Mouse (Mus musculus): Measurements from ENCODE around the gene Fig4.

Gene Fig4

GRCm38 (mm10) chr10:41231163-41231835 is 71.8 kb downstream of the Fig4 start:
- in situ Hi-C loops (cut with MboI; ENCODE audit: unreplicated experiment in 2 of 2) = no loop called here

GRCm38 (mm10) chr10:41227626-41228025 is 75.4 kb downstream of the Fig4 start:
- in situ Hi-C loops (cut with MboI; ENCODE audit: unreplicated experiment in 2 of 2) = no loop called here

GRCm38 (mm10) chr10:41223499-41223898 is 79.6 kb downstream of the Fig4 start:
- in situ Hi-C loops (cut with MboI; ENCODE audit: unreplicated experiment in 2 of 2) = no loop called here

- in situ Hi-C loops (cut with MboI; ENCODE audit: unreplicated experiment in 2 of 2) = no loop called here
These were observed 81.9 kb downstream of the Fig4 start for GRCm38 (mm10) chr10:41221204-41221603.

- in situ Hi-C loops (cut with MboI; ENCODE audit: unreplicated experiment in 2 of 2) = no loop called here
These were observed 84.2 kb downstream of the Fig4 start for GRCm38 (mm10) chr10:41218897-41219296.

- in situ Hi-C loops (cut with MboI; ENCODE audit: unreplicated experiment in 2 of 2) = no loop called here
These were observed 89.0 kb downstream of the Fig4 start for GRCm38 (mm10) chr10:41214083-41214482.

- in situ Hi-C loops (cut with MboI; ENCODE audit: unreplicated experiment in 2 of 2) = no loop called here
These were observed 93.5 kb downstream of the Fig4 start for GRCm38 (mm10) chr10:41209538-41209937.

- in situ Hi-C loops (cut with MboI; ENCODE audit: unreplicated experiment in 2 of 2) = no loop called here
These were observed 94.1 kb downstream of the Fig4 start for GRCm38 (mm10) chr10:41208860-41209377.

GRCm38 (mm10) chr10:41205647-41206046 is 97.4 kb downstream of the Fig4 start:
- in situ Hi-C loops (cut with MboI; ENCODE audit: unreplicated experiment in 2 of 2) = no loop called here

- in situ Hi-C loops (cut with MboI; ENCODE audit: unreplicated experiment in 2 of 2) = no loop called here
These were observed 98.3 kb downstream of the Fig4 start for GRCm38 (mm10) chr10:41204637-41205315.

- in situ Hi-C loops (cut with MboI; ENCODE audit: unreplicated experiment in 2 of 2) = no loop called here
These were observed 98.9 kb downstream of the Fig4 start for GRCm38 (mm10) chr10:41204191-41204590.

- in situ Hi-C loops (cut with MboI; ENCODE audit: unreplicated experiment in 2 of 2) = no loop called here
These were observed 104.3 kb downstream of the Fig4 start for GRCm38 (mm10) chr10:41198719-41199118.

- in situ Hi-C loops (cut with MboI; ENCODE audit: unreplicated experiment in 2 of 2) = no loop called here
These were observed 105.3 kb downstream of the Fig4 start for GRCm38 (mm10) chr10:41197788-41198187.

GRCm38 (mm10) chr10:41196295-41196694 is 106.8 kb downstream of the Fig4 start:
- in situ Hi-C loops (cut with MboI; ENCODE audit: unreplicated experiment in 2 of 2) = no loop called here

- in situ Hi-C loops (cut with MboI; ENCODE audit: unreplicated experiment in 2 of 2) = no loop called here
These were observed 113.7 kb downstream of the Fig4 start for GRCm38 (mm10) chr10:41189392-41189791.

GRCm38 (mm10) chr10:41183975-41184374 is 119.1 kb downstream of the Fig4 start:
- in situ Hi-C loops (cut with MboI; ENCODE audit: unreplicated experiment in 2 of 2) = no loop called here

GRCm38 (mm10) chr10:41182644-41183043 is 120.4 kb downstream of the Fig4 start:
- in situ Hi-C loops (cut with MboI; ENCODE audit: unreplicated experiment in 2 of 2) = no loop called here

GRCm38 (mm10) chr10:41166141-41166540 is 136.9 kb downstream of the Fig4 start:
- in situ Hi-C loops (cut with MboI; ENCODE audit: unreplicated experiment in 2 of 2) = no loop called here

GRCm38 (mm10) chr10:41163108-41163507 is 140.0 kb downstream of the Fig4 start:
- in situ Hi-C loops (cut with MboI; ENCODE audit: unreplicated experiment in 2 of 2) = no loop called here

- in situ Hi-C loops (cut with MboI; ENCODE audit: unreplicated experiment in 2 of 2) = no loop called here
These were observed 145.8 kb downstream of the Fig4 start for GRCm38 (mm10) chr10:41157296-41157695.

- in situ Hi-C loops (cut with MboI; ENCODE audit: unreplicated experiment in 2 of 2) = no loop called here
These were observed 146.4 kb downstream of the Fig4 start for GRCm38 (mm10) chr10:41156693-41157092.

GRCm38 (mm10) chr10:41153229-41153750 is 149.8 kb downstream of the Fig4 start:
- in situ Hi-C loops (cut with MboI; ENCODE audit: unreplicated experiment in 2 of 2) = no loop called here
